Mouse (Mus musculus): Measurements from ENCODE around the gene Olfr710. TPM values are rescaled to one million over a fixed set of nuclear protein-coding genes. Genes with fewer than 3 reads are reported as not detected.
"Not testable (repeated sequence)": the region's sequence is repeated elsewhere in the genome, so short reads cannot be mapped to it uniquely, and the experiment has no call there.

The Olfr710 gene
- not detected in 2 replicates for polyA plus RNA-seq (2015; fragmentation: Nextera tagmentation; extraction: Ambion mirVana)

DNA sequence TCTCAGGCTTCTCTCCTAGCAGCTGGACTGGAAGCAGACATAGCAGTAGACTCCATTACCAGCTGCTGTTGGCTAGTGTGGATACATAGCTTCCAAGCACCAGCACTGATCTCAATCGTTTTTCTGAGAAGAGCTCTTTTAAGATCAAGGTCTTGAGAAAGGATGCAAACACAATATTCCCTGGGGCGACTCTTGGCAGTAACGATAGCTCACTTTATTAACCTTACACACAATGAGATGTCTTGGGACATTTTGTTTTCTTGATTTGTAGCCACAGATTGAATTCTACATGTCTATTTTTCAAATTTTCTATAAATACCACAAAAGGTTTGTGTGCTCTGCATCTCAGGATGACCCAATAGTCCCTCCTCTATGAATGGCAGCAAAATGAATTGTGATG, at the start of gene Olfr710:
Olfr710 (minus strand) TSS at position 101 of the 400 bp plus-strand sequence.
- no peak for ATAC-seq (ENCODE audit: insufficient number of reproducible peaks, low FRiP score, low TSS enrichment, low read depth)
- no peaks in the 10 kb centered on the region for H3K27me3 ChIP-seq
- no peak within 1 kb of the TSS for H3K27ac ChIP-seq
- H3K4me2 ChIP-seq: no peak within 1 kb of the TSS
- H3K36me3 ChIP-seq: no peaks in the 10 kb centered on the region
- H3K9ac ChIP-seq: no peak within 1 kb of the TSS
- H3K9me3 ChIP-seq: no peaks in the 10 kb centered on the region
- 68% methylated on average over 3 of the region's 3 CpGs for WGBS
- H3K4me3 ChIP-seq: no peak within 1 kb of the TSS
- no peaks in the 10 kb centered on the region for H3K4me1 ChIP-seq

DNA sequence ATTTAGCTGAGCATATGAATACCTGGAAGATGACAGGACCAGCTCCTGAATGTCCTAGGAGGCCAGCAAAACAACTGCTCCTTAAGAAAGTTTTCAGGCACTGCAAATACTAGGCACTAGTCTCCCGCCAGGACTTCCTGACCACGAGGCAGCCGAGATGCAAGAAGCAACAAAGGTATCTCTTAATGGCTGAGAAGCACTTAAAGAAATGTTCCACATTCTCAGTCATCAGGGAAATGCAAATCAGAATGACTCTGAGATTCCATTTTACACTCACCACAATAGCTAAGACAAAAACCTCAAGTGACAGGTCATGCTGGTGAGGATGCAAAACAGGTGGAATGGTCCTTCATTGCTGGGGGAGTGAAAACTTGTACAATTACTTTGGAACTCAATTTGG, 37.1 kb upstream of the Olfr710 start:
- no peaks in the 10 kb centered on the region for H3K9me3 ChIP-seq
- H3K4me3 ChIP-seq: no peak overlapping the region
- H3K27ac ChIP-seq: no peak overlapping the region
- no peaks in the 10 kb centered on the region for H3K36me3 ChIP-seq
- no peak for ATAC-seq (ENCODE audit: insufficient number of reproducible peaks, low FRiP score, low TSS enrichment, low read depth)
- H3K4me2 ChIP-seq: no peak overlapping the region
- 81% methylated on average over 3 of the region's 3 CpGs for WGBS
- H3K9ac ChIP-seq: no peak overlapping the region
- H3K4me1 ChIP-seq: no peaks in the 10 kb centered on the region
- no peaks in the 10 kb centered on the region for H3K27me3 ChIP-seq

DNA sequence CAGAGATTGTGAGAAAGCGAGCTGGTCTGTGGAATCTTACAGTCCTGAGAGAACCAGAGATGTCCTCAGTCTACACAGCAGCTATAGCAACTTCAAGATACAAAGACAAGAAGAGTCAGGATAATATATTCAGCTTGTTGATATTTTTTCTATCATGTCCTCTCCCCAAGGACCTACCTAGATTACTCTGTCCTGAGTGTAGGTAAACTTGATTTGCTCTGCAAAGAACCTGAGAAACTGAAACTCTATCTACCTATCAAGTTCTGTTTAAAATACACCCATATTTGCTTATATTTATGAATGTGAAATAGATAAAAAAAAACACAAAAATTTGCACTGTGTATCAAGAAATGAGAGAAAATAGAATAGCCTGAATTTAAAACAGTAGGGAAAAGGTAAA, 27.2 kb upstream of the Olfr710 start, which contains the start of gene Olfr711:
Olfr711 (minus strand) TSS at position 101 of the 400 bp plus-strand sequence.
- Histone ChIP-seq H3K4me2 (no peak within 1 kb of the TSS), H3K36me3 (no peaks in the 10 kb centered on the region), H3K4me1 (no peaks in the 10 kb centered on the region), H3K27ac (no peak within 1 kb of the TSS), H3K9ac (no peak within 1 kb of the TSS), H3K27me3 (no peaks in the 10 kb centered on the region), H3K9me3 (no peaks in the 10 kb centered on the region), H3K4me3 (no peak within 1 kb of the TSS)
- ATAC-seq (ENCODE audit: insufficient number of reproducible peaks, low FRiP score, low TSS enrichment, low read depth): no peak
- WGBS: 74% methylated on average over 1 of the region's 1 CpGs

- H3K4me2 ChIP-seq; H3K9ac ChIP-seq; H3K27ac ChIP-seq; ATAC-seq (ENCODE audit: insufficient number of reproducible peaks, low FRiP score, low TSS enrichment, low read depth); H3K4me1 ChIP-seq; H3K9me3 ChIP-seq; H3K36me3 ChIP-seq; H3K27me3 ChIP-seq; H3K4me3 ChIP-seq: not testable (repeated sequence)
Measured at GRCm38 (mm10) chr7:106967503-106967902, 19.4 kb upstream of the Olfr710 start.

- Histone ChIP-seq H3K4me1 (no peaks in the 10 kb centered on the region), H3K9ac (no peak within 1 kb of the TSS), H3K4me3 (no peak within 1 kb of the TSS), H3K27me3 (no peaks in the 10 kb centered on the region), H3K36me3 (no peaks in the 10 kb centered on the region), H3K4me2 (no peak within 1 kb of the TSS), H3K9me3 (no peaks in the 10 kb centered on the region), H3K27ac (no peak within 1 kb of the TSS)
- 80% methylated on average over 1 of the region's 1 CpGs for WGBS
- ATAC-seq (ENCODE audit: insufficient number of reproducible peaks, low FRiP score, low TSS enrichment, low read depth): no peak
Measured at GRCm38 (mm10) chr7:106963837-106964236, 15.7 kb upstream of the Olfr710 start, which contains the start of gene Olfr6. Gene Olfr6, minus strand, starts transcription at chr7:106963937.

DNA sequence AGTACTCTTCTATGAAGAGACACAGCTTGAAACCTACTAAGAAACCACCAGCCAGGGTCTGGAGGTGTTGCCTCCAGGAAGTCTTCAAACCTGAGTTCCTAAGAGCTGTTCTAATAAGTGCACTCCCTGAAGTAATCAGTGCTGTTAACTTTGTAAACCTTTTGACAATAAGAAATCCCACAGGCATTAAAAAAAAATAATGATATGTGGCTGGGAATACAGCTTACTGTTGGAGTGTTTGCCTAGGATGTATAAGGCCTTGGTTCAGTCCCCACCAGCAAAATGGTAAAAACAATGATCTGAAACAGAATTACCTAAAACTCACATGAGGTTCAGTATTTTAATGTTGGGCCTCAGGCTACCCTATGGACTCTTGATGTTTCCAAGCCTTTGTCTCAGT, 16.0 kb downstream of the Olfr710 start, which contains the start of gene Olfr709-ps1:
Olfr709-ps1 (minus strand) TSS at position 101 of the 400 bp plus-strand sequence.
- H3K36me3 ChIP-seq: no peaks in the 10 kb centered on the region
- no peak within 1 kb of the TSS for H3K9ac ChIP-seq
- no peak for ATAC-seq (ENCODE audit: insufficient number of reproducible peaks, low FRiP score, low TSS enrichment, low read depth)
- no peak within 1 kb of the TSS for H3K4me3 ChIP-seq
- H3K9me3 ChIP-seq: no peaks in the 10 kb centered on the region
- H3K27me3 ChIP-seq: no peaks in the 10 kb centered on the region
- H3K4me2 ChIP-seq: no peak within 1 kb of the TSS
- no peaks in the 10 kb centered on the region for H3K4me1 ChIP-seq
- no peak within 1 kb of the TSS for H3K27ac ChIP-seq

- H3K27me3 ChIP-seq; H3K4me1 ChIP-seq; H3K9me3 ChIP-seq; H3K4me2 ChIP-seq; H3K9ac ChIP-seq; ATAC-seq (ENCODE audit: insufficient number of reproducible peaks, low FRiP score, low TSS enrichment, low read depth); H3K27ac ChIP-seq; H3K4me3 ChIP-seq; H3K36me3 ChIP-seq: not testable (repeated sequence)
- 90% methylated on average over 7 of the region's 7 CpGs for WGBS
Measured at GRCm38 (mm10) chr7:106920961-106921360, 27.2 kb downstream of the Olfr710 start.

DNA sequence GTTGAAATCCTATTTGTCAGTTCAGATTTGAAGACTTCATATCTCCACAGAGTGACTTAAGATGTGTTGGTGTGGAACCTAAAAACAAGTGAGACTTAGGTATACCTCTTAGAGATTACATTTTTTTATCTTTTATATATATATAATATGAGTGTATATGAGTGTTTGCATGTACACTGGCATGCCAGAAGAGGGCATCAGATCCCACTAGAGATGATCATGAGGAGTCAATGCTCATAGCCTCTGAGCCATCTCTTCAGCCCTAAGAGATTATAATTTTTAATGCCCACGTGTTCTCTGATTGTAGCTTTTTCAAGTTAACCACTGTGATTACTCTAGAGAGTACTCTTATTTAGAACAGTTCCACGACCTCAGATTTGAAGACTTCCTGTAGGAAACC, 40.4 kb downstream of the Olfr710 start, which contains the start of gene Olfr1532-ps1:
Olfr1532-ps1 (plus strand) TSS at position 326 of the 400 bp plus-strand sequence.
- H3K9me3 ChIP-seq: no peaks in the 10 kb centered on the region
- no peak within 1 kb of the TSS for H3K27ac ChIP-seq
- no peak within 1 kb of the TSS for H3K4me3 ChIP-seq
- no peaks in the 10 kb centered on the region for H3K36me3 ChIP-seq
- no peak within 1 kb of the TSS for H3K9ac ChIP-seq
- WGBS: 53% methylated on average over 2 of the region's 2 CpGs
- no peaks in the 10 kb centered on the region for H3K27me3 ChIP-seq
- ATAC-seq (ENCODE audit: insufficient number of reproducible peaks, low FRiP score, low TSS enrichment, low read depth): no peak
- H3K4me1 ChIP-seq: no peaks in the 10 kb centered on the region
- no peak within 1 kb of the TSS for H3K4me2 ChIP-seq

- not testable (repeated sequence) for H3K9me3 ChIP-seq; H3K4me3 ChIP-seq; H3K9ac ChIP-seq; H3K27ac ChIP-seq; H3K4me1 ChIP-seq; H3K4me2 ChIP-seq; H3K36me3 ChIP-seq; ATAC-seq (ENCODE audit: insufficient number of reproducible peaks, low FRiP score, low TSS enrichment, low read depth); H3K27me3 ChIP-seq
- 86% methylated on average over 3 of the region's 3 CpGs for WGBS
Measured at GRCm38 (mm10) chr7:106901141-106901540, 47.0 kb downstream of the Olfr710 start, which contains the start of gene Olfr707. Gene Olfr707, minus strand, starts transcription at chr7:106901241.

Other genes starting within 250 kb of the Olfr710 start
- not detected in 2 replicates for gene Olfr695, start 231.9 kb downstream of the Olfr710 start, polyA plus RNA-seq (2015; fragmentation: Nextera tagmentation; extraction: Ambion mirVana)
- gene Olfr697, start 205.9 kb downstream of the Olfr710 start, polyA plus RNA-seq (2015; fragmentation: Nextera tagmentation; extraction: Ambion mirVana): not detected in 2 replicates
- not detected in 2 replicates for gene Olfr698, start 192.9 kb downstream of the Olfr710 start, polyA plus RNA-seq (2015; fragmentation: Nextera tagmentation; extraction: Ambion mirVana)
- gene Olfr699, start 155.1 kb downstream of the Olfr710 start, polyA plus RNA-seq (2015; fragmentation: Nextera tagmentation; extraction: Ambion mirVana): not detected in 2 replicates
- gene Olfr700, start 139.5 kb downstream of the Olfr710 start, polyA plus RNA-seq (2015; fragmentation: Nextera tagmentation; extraction: Ambion mirVana): not detected in 2 replicates
- not detected in 2 replicates for gene Olfr701, start 134.2 kb downstream of the Olfr710 start, polyA plus RNA-seq (2015; fragmentation: Nextera tagmentation; extraction: Ambion mirVana)
- not detected in 2 replicates for gene Olfr702, start 114.4 kb downstream of the Olfr710 start, polyA plus RNA-seq (2015; fragmentation: Nextera tagmentation; extraction: Ambion mirVana)
- not detected in 2 replicates for gene Olfr703, start 105.0 kb downstream of the Olfr710 start, polyA plus RNA-seq (2015; fragmentation: Nextera tagmentation; extraction: Ambion mirVana)
- not detected in 2 replicates for gene Olfr704, start 85.1 kb downstream of the Olfr710 start, polyA plus RNA-seq (2015; fragmentation: Nextera tagmentation; extraction: Ambion mirVana)
- not detected in 2 replicates for gene Olfr705, start 71.4 kb downstream of the Olfr710 start, polyA plus RNA-seq (2015; fragmentation: Nextera tagmentation; extraction: Ambion mirVana)
- not detected in 2 replicates for gene Olfr706, start 60.1 kb downstream of the Olfr710 start, polyA plus RNA-seq (2015; fragmentation: Nextera tagmentation; extraction: Ambion mirVana)
- not detected in 2 replicates for gene Olfr707, start 47.1 kb downstream of the Olfr710 start, polyA plus RNA-seq (2015; fragmentation: Nextera tagmentation; extraction: Ambion mirVana)
- not detected in 2 replicates for gene Olfr1532-ps1, start 40.3 kb downstream of the Olfr710 start, polyA plus RNA-seq (2015; fragmentation: Nextera tagmentation; extraction: Ambion mirVana)
- not detected in 2 replicates for gene Olfr709-ps1, start 16.1 kb downstream of the Olfr710 start, polyA plus RNA-seq (2015; fragmentation: Nextera tagmentation; extraction: Ambion mirVana)
- not detected in 2 replicates for gene Olfr6, start 15.6 kb upstream of the Olfr710 start, polyA plus RNA-seq (2015; fragmentation: Nextera tagmentation; extraction: Ambion mirVana)
- gene Olfr711, start 27.1 kb upstream of the Olfr710 start, polyA plus RNA-seq (2015; fragmentation: Nextera tagmentation; extraction: Ambion mirVana): not detected in 2 replicates
- not detected in 2 replicates for gene Olfr2, start 57.8 kb upstream of the Olfr710 start, polyA plus RNA-seq (2015; fragmentation: Nextera tagmentation; extraction: Ambion mirVana)
- not detected in 2 replicates for gene Olfr713, start 82.9 kb upstream of the Olfr710 start, polyA plus RNA-seq (2015; fragmentation: Nextera tagmentation; extraction: Ambion mirVana)
- gene Olfr714, start 122.7 kb upstream of the Olfr710 start, polyA plus RNA-seq (2015; fragmentation: Nextera tagmentation; extraction: Ambion mirVana): not detected in 2 replicates
- not detected in 2 replicates for gene Olfr17, start 144.9 kb upstream of the Olfr710 start, polyA plus RNA-seq (2015; fragmentation: Nextera tagmentation; extraction: Ambion mirVana)
- not detected in 2 replicates for gene Olfr715b, start 162.1 kb upstream of the Olfr710 start, polyA plus RNA-seq (2015; fragmentation: Nextera tagmentation; extraction: Ambion mirVana)
- not detected in 2 replicates for gene Olfr715, start 182.8 kb upstream of the Olfr710 start, polyA plus RNA-seq (2015; fragmentation: Nextera tagmentation; extraction: Ambion mirVana)
- gene Olfr716, start 190.0 kb upstream of the Olfr710 start, polyA plus RNA-seq (2015; fragmentation: Nextera tagmentation; extraction: Ambion mirVana): not detected in 2 replicates
- not detected in 2 replicates for gene Nlrp14, start 218.7 kb upstream of the Olfr710 start, polyA plus RNA-seq (2015; fragmentation: Nextera tagmentation; extraction: Ambion mirVana)

Data from limb, embryonic 15.5 days (tissue).